In the genomic region with DNA sequence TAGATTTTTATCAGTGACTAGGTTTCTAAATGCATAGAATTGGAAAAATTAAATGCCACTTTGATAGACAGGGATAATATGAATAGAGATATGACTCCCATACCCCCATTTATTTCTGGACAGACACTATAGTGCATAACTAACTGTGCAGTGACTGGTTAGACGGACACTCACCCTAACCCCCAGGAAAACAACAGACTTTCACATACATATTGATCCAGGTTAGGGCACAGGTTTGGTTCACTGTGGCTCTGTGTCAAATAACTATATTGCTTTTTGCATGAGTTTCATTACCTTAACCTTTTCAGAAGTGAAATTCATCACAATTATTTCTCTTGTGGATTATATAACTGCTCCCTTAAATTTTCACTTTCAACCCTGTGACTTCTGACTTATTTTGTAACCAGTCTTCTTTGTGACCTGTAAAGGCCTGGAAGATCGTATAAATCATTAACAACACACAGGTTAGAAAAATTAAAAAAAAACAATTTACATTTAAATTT, we compare ENCODE assay signal across 13 mouse cellular contexts.
DNase-seq lines count a peak whose midpoint lies in the region; ATAC-seq and TF ChIP-seq lines count a peak whose summit lies in the region.
"Had no signal": no experiment of that assay in that cellular context is flagged by ENCODE, and none has a peak within 500 bp of the region (broad histone marks: within the 10 kb centered on the region; RNA-seq: fewer than 3 reads in every experiment).

No protein-coding gene starts in this region.

- H3K9me3 ChIP-seq in embryonic facial prominence, embryonic 11.5 days (replicated peaks; ENCODE audit: control insufficient read depth, low read length): no peaks in the 10 kb centered on the region
- H3K9me3 ChIP-seq in hindbrain, embryonic 12.5 days (replicated peaks): no peaks in the 10 kb centered on the region
- no peaks in the 10 kb centered on the region for H3K9me3 ChIP-seq in midbrain, embryonic 15.5 days
- H3K9me3 ChIP-seq: heart, embryonic 15.5 days had no signal

- TF ChIP-seq POLR2A in cortical plate, adult 2 months (IDR thresholded peaks at IDR 0.05; ENCODE audit: extremely low read depth, insufficient read depth, low read length): no peak

- H3K4me2 ChIP-seq in embryonic facial prominence, embryonic 11.5 days (ENCODE audit: low read depth, low read length): peak overlapping the region; percentile 16; the same call in 1 of the 2 replicates
- H3K4me2 ChIP-seq in hindbrain, embryonic 12.5 days (replicated peaks): peak overlapping the region; percentile 61
- H3K4me2 ChIP-seq in midbrain, embryonic 15.5 days: peak overlapping the region; percentile 92
- H3K4me2 ChIP-seq: heart, embryonic 15.5 days; liver, embryonic 11.5 days had no signal

- ATAC-seq in embryonic facial prominence, embryonic 11.5 days (replicated peaks; ENCODE audit: insufficient number of reproducible peaks, low FRiP score, low TSS enrichment, low read depth): no peak
- no peak for ATAC-seq in hindbrain, embryonic 12.5 days (ENCODE audit: low FRiP score)
- no peak for ATAC-seq in midbrain, embryonic 15.5 days (replicated peaks)
- ATAC-seq in inflammation-experienced regulatory T-cells, adult 6 months: no peak

- H3K4me3 ChIP-seq in cortical plate, adult 2 months (ENCODE audit: insufficient read depth, low read length): peak overlapping the region; percentile 97; the same call in 1 of the 2 replicates
- H3K4me3 ChIP-seq in embryonic facial prominence, embryonic 11.5 days (ENCODE audit: low read depth, low read length): 0 out of 2 replicates have a peak overlapping the region, but pooled peaks have one; percentile 17
- peak overlapping the region; percentile 65 for H3K4me3 ChIP-seq in hindbrain, embryonic 12.5 days
- peak overlapping the region; percentile 65 for H3K4me3 ChIP-seq in midbrain, embryonic 15.5 days
- H3K4me3 ChIP-seq: heart, embryonic 15.5 days had no signal

- no peak overlapping the region for H3K9ac ChIP-seq in embryonic facial prominence, embryonic 11.5 days (replicated peaks; ENCODE audit: low read length)
- peak overlapping the region; percentile 97 for H3K9ac ChIP-seq in hindbrain, embryonic 12.5 days
- H3K9ac ChIP-seq in midbrain, embryonic 15.5 days: peak overlapping the region; percentile 98
- H3K9ac ChIP-seq: heart, embryonic 15.5 days had no signal

- 33% methylated on average over 2 of the region's 2 CpGs for WGBS in embryonic facial prominence, embryonic 11.5 days
- 14% methylated on average over 2 of the region's 2 CpGs for WGBS in hindbrain, embryonic 12.5 days
- 10% methylated on average over 2 of the region's 2 CpGs for WGBS in midbrain, embryonic 15.5 days

- H3K4me1 ChIP-seq in cortical plate, adult 2 months (ENCODE audit: control insufficient read depth, insufficient read depth, low read length): peaks cover 6% of the 10 kb centered on the region
- H3K4me1 ChIP-seq in embryonic facial prominence, embryonic 11.5 days (ENCODE audit: control insufficient read depth, insufficient read depth, low read length): no peaks in the 10 kb centered on the region
- peaks cover 13% of the 10 kb centered on the region for H3K4me1 ChIP-seq in hindbrain, embryonic 12.5 days
- peaks cover 12% of the 10 kb centered on the region; the same call in 1 of the 2 replicates for H3K4me1 ChIP-seq in midbrain, embryonic 15.5 days

- H3K36me3 ChIP-seq in embryonic facial prominence, embryonic 11.5 days (replicated peaks; ENCODE audit: control insufficient read depth, insufficient read depth, low read depth, low read length): no peaks in the 10 kb centered on the region
- no peaks in the 10 kb centered on the region for H3K36me3 ChIP-seq in hindbrain, embryonic 12.5 days
- H3K36me3 ChIP-seq in midbrain, embryonic 15.5 days (replicated peaks): no peaks in the 10 kb centered on the region
- H3K36me3 ChIP-seq: heart, embryonic 15.5 days had no signal

- no peak for DNase-seq in embryonic facial prominence, embryonic 11.5 days (ENCODE audit: low spot score)
- DNase-seq in Muller cell, postnatal 12 days (ENCODE audit: inconsistent ontology term): no peak
- DNase-seq in frontal cortex, postnatal 36 days (ENCODE audit: low spot score in 2 of 2): no peak
- DNase-seq: adrenal gland, adult 8-10 months; gastrocnemius, postnatal 36 days; kidney, postnatal 25 days had no signal

- no peak overlapping the region for H3K27ac ChIP-seq in cortical plate, adult 2 months (ENCODE audit: insufficient read depth, low read length)
- H3K27ac ChIP-seq in embryonic facial prominence, embryonic 11.5 days (replicated peaks; ENCODE audit: low read depth, low read length): no peak overlapping the region
- H3K27ac ChIP-seq in hindbrain, embryonic 12.5 days: peak overlapping the region; percentile 99
- H3K27ac ChIP-seq in midbrain, embryonic 15.5 days: peak overlapping the region; percentile 93
- H3K27ac ChIP-seq: heart, embryonic 15.5 days; stomach, postnatal 0 days had no signal

- no peak for TF ChIP-seq CTCF in cortical plate, adult 2 months (IDR thresholded peaks at IDR 0.05; ENCODE audit: extremely low read depth, insufficient read depth, low read length)

- peaks cover 53% of the 10 kb centered on the region for H3K27me3 ChIP-seq in embryonic facial prominence, embryonic 11.5 days (ENCODE audit: control insufficient read depth, insufficient read depth, low read length)
- H3K27me3 ChIP-seq in hindbrain, embryonic 12.5 days: peaks cover 12% of the 10 kb centered on the region
- H3K27me3 ChIP-seq in midbrain, embryonic 15.5 days (replicated peaks): no peaks in the 10 kb centered on the region

Comparison
In these comparisons a context has a peak if more than half of its experiments do, and no peak if none do; other contexts are left out.
1. H3K27ac ChIP-seq: peak in hindbrain, embryonic 12.5 days (single experiment) and midbrain, embryonic 15.5 days (single experiment); none in cortical plate, adult 2 months (single experiment) and embryonic facial prominence, embryonic 11.5 days (single experiment).
2. H3K4me3 ChIP-seq: peak in every context shown above with its lines; median percentile 97 in cortical plate, adult 2 months; 65 in hindbrain, embryonic 12.5 days; 65 in midbrain, embryonic 15.5 days; 17 in embryonic facial prominence, embryonic 11.5 days.
3. H3K4me2 ChIP-seq: peak in every context shown above with its lines; median percentile 92 in midbrain, embryonic 15.5 days; 61 in hindbrain, embryonic 12.5 days; 16 in embryonic facial prominence, embryonic 11.5 days.